Mouse (Mus musculus) lung, adult 2 months (tissue): Measurements from ENCODE around the gene Ffar3.

Source experiments
- CTCF ChIP-seq: fragments of 200-500 bp; IDR thresholded peaks from 2 replicates; pipeline ENCODE4 v1.5.1; 2011; ENCODE audit warnings: mild to moderate bottlenecking, low read length, control low read depth; ENCODE audit not compliant: insufficient read depth
- POLR2A ChIP-seq: fragments of 200-500 bp; IDR thresholded peaks from 2 replicates; pipeline ENCODE4 v1.6.1; 2011; ENCODE audit warnings: low read depth, mild to moderate bottlenecking, control low read depth, low read length, borderline replicate concordance; ENCODE audit errors: extremely low read depth

DNA sequence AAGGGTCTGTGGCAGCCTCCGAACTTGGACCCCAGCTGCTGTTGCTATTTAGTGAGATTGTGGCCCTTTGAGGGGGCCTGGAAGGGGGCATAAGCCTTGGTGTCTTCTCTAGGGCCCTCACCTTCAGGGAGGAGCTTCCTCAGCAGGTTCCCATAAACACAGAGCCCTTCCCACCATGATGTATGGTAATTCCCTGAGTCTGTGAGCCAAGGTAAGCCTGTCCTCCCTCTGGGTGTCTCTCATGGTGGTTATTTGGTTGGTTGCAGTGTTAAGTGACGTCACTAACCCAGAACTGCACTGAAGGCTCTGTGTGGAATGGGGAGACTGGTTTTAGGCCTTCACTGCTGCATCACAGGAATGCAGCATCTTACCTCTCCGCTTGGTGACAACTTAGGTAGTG is 26.6 kb downstream of the Ffar3 start:
- TF ChIP-seq POLR2A (no peak), CTCF (no peak)
